Mouse (Mus musculus) E14TG2a.4 (cell line): ENCODE data around the gene Btrc.

ENCODE experiments used
- CTCF ChIP-seq: conservative IDR thresholded peaks from 2 replicates; pipeline ENCODE4 v1.5.1; 2014; ENCODE audit warnings: low read length
- NANOG ChIP-seq: IDR thresholded peaks from 2 replicates; pipeline ENCODE4 v1.6.1; 2014; ENCODE audit warnings: borderline replicate concordance, low read length, mixed read lengths
- POU5F1 ChIP-seq: IDR thresholded peaks from 2 replicates; pipeline ENCODE4 v1.6.1; 2014; ENCODE audit warnings: low read length, borderline replicate concordance

DNA sequence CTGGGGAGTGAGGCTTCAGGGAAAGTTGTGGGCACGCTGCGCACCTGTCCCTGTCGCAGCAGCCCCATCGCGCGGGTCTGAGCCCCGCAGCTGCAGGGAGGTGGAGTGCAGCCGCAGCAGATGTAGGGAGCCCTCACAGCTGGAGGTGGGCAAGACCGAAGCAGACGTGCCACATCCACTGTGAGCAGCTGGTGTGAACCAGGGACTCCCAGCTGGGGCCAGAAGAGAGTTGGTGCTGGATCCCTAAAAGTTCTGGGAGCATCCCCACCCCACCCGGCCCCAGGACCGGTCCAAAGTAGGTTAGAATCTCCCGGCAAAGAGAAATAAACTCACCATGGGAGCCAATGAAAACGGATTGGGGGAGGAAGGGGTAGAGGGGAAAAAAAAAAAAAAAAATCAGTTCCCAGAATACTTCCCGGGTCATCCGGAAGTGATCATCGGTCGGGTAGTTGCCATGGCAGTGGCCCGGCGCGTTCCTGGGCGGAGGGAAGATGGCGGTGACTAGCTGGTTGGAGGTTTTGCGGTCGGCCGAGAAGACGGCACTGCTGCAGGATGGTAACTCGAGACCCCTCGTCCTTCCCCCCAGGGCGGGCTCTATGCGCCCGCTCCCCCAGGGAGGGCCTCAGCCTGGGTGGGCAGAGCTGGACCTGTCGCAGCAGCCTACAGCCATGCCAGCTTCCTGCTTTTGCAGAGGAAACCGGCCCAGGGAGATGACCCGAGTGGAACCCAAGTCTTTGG is 196.8 kb downstream of the Btrc start, which contains the start of the genes Poll and Gm17018:
- no peak for TF ChIP-seq CTCF
- TF ChIP-seq POU5F1 = no peak
- TF ChIP-seq NANOG = no peak
